Mouse (Mus musculus) megakaryocyte progenitor cell, adult 5-6 weeks (primary cell): ENCODE measurements around the gene Peak1. TPM values are rescaled to one million over a fixed set of nuclear protein-coding genes. Genes with fewer than 3 reads are reported as not detected.

Experiments used
- ATAC-seq: replicated peaks from 2 replicates; pipeline ENCODE4 v1.8.0; 2016; ENCODE audit warnings: mild to moderate bottlenecking, moderate TSS enrichment, inconsistent platforms; ENCODE audit not compliant: poor library complexity
- total RNA-seq, 2 experiments: library from RNA; stranded (forward) in 1 of 2; stranded (reverse) in 1 of 2; fragments of 157-497, 149-512 nt in 1 of 2; fragments of 200-1000 nt in 1 of 2; gene quantifications; 2 replicates each; pipeline versions ENCODE4 v1.2.3 to v1.2.4; 2015 to 2017

Peak1 gene
- total RNA-seq, 2 experiments from 2014 or later: 6.7 to 17.3 TPM

DNA sequence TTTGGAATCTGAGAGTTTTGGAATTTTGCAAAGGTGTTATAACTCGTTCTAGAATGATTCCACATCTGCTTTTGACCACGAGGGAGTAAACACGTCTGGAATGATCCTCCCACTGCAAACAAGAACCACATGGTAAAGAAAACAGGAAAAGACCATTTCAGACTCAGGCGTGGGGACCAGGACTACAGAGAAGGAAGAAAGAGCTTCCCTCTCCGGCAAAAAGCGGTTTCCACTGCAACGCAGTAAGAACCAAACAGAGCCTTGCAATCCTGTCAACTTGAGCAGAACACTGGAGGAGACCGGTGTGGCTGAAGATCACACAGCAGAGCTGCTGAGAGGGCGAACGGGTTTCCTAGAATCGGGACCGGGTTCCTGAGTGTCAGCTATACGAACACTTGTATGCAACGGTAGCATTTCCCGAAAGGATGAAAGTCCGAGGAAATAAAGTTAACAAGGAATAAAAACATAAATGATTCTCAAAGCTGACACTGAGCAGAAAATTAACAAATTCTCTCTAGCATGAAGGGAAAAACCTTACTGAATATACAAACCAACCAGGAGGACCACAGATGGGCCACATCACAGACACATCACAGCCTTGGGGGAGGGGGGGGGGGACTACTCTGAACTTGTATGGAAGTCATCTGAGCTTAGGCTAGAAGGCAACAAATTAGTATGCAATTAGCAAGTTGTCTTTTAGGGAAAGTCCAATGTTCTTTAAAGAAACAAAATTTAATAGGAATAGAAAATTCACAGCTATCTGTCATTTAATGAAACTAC, 93.1 kb downstream of the Peak1 start:
- no peak for ATAC-seq

DNA sequence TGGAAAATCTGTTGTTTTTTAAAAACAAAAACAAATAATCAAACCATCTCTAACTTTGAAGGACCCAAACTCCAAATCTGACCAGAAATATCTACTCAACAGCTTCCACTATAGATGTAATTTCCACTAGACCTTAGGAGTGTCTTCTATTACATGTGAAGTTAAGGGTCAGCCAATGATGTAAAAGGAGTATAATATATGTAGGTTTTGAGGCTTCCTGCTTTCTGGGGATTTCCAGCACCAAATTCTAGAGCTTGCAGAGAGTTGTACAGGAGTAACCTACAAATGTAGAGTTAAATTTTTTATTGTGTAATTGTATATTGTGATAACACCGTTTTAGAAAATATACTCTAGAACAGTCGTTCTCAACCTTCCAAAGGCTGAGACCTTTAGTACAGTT, 96.6 kb downstream of the Peak1 start:
- ATAC-seq: no peak

DNA sequence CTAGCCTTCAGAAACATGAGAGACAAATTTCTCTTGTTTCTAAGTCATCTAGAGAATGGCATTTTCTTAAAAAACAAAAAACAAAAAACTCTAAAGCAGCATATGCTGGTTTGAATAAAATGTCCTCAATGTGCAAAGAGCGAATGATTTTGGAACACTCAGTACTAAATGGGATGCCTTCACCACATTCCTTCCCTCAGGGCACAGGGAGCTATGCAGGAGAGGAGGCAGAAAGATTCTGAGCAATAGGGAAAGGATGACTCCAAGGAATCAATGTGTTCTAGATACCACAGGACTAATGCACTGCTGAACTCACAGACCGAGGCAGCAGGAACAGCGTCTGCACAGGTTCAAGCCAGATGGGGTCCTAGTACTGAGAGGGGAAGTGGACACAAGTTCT, 103.5 kb downstream of the Peak1 start:
- ATAC-seq: no peak

DNA sequence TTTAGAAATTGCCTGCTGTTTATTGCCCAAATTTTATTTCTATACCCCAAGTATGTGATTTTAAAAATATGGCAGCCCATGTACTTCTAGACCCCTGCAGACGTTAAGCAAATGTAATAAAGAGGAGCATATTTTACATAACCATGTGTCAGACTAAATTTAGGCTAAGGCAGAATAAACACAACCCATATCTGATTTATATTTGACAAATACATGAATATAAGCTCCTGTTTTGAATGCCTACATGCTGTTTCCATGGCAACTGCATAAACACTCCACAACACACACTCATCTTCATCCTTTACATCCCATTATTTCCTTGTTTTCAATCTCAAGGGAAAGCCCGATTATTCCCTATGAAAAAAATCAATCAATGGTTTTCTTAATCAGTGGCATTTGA, 108.8 kb downstream of the Peak1 start:
- no peak for ATAC-seq

DNA sequence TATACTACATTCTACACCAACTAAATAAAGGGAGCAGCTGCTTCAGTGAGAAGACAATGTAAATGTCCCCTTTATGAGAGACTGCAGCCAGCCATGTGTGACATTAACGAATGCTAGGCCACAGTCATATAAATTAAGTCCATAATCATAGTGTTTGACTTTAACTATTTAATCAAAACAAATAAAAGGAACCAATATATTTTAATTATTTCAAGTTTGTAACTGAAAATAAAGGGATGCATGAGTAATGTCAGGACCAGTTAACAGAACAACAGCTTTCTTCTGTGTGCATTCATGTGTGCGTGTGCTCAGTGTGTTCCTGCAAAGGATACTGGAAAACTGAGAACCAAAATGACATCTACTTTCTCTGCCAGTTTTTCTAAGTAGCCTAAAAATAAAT, 113.3 kb downstream of the Peak1 start:
- no peak for ATAC-seq

DNA sequence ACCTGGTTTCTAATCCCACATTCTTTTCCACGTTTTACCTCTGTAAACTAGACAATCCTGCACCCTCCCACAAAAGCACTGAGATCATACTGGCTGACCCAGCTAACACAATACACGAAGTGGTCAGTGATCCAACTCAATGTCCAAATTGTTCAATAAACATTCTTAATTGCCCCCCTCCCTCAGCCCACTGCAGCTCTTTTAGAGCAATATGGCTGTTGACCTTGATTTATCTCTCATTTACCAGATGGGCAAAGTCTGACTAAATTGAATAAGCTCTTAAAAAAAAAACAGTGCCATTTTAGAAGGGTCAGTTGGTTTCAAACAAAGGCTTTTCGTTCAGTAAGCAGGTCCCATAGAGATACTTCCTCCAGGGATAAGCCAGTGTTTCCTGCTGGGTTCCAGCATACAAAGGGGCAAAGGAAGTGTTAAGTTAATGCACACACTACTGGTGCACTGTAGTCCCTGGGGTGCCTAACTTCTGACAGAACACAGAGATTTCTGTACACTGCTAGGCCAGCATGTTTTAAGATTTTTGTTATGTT, 114.9 kb downstream of the Peak1 start:
- ATAC-seq: no peak

DNA sequence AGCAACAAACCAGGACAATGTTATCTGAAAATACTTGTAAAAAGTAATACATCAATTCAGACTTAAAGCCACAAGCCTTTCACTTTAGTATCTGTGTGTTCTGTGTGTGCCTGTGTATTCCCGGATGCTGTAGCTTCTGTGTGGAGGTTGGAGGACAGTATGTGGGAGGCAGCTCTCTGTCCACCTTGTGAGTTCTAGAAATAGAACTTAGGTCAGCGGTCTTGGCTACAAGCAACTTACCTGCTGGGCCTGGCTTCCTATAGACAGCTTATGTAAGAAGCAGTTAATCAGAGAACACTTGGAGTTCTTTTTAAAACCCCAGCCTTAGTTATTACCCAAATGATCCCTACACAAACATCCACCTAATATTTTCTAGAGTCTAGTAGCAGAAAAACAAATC, 127.8 kb downstream of the Peak1 start:
- no peak for ATAC-seq

DNA sequence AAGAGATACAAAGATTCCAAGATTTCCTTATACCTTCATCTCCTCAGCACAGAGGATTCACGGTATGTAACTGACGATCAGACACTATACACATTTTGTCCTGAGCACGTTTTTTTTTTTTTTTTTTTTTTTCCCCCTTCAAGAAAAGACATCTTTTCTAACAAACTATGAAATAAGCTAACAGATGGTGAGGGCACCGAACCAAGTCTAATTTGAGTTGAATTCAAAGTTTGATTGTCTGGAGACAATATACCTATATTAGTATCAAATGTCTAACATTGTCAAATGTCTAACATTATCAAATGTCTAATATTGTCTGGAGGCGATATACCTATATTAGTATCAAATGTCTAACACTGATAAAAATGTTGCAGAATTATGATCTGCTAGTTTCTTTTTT, 135.4 kb downstream of the Peak1 start:
- no peak for ATAC-seq

DNA sequence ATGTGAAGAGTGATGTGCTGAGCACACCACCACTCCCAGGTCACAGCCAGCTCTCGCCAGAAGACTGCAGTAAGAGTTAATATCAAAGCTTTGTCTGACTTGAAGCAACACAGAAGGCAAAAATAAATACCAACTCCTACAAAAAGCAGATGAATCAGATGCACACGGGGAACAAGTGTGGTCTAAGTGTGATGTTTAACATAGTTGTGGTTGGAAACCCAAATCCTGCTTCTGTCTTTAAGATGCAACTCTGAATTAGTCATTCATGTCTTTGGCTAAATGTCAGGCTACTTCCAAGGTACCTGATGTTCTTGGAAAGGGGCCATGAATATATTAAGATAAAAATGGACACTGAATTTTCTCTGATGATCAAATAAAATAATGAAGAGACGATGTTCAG, 144.3 kb downstream of the Peak1 start:
- no peak for ATAC-seq

DNA sequence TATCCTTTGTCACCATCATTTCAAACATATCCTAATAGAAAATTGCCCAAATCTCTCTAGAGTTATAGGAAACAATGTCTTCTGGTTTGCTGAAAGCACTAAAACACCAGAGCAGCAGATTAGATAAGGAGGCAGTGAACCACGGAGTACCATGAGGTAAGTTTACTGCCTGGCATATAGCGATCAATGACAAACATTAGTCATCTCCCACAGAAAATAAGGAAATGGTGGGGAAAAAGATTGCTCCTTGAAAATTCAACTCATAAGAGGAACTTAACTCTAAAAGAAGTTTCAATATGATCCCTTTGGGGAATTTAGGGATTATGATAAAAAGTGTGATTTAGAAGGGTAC, 145.6 kb downstream of the Peak1 start:
- no peak for ATAC-seq

DNA sequence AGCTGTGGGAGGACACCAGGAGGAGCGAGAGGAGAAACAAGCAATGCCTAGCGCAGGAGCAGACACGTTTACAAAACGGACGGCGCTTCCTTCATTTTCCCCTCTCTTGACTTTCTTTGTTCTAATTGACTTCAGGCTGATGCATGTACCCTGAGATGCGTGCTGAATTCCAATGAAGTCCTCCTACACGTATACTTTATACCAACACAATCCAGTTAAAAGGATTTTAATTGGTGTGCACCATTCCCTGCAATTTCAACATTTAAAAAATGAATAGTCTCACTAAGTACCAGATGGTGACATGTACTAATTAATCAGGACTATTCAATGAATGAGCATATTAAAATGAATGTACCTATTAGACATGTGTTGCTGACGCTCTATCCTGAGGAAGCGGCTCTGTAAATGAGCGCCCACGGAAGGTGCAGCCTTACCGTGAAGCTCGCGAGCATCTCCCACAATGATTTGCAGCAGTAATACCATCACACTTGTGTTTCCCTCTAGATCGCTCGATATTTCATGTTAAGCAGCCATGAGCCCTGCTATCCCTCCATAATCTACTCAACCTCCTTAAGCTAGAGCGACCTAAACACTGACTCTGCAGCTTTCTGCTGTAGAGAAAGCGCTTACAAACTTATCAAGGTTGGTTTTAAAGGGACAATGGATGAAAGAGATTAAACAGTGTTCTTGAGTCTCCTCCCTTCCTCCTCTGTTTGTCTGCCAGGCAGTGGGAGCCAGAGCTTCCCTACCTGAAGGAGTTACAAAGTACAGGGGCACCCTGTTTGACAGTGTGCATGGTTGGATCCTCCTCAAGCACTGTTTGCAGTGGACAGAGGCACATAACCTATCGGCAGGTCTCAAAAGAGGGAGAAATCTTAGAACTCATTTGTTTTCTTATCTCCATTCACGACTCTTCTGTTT, 146.3 kb downstream of the Peak1 start:
- ATAC-seq: no peak

DNA sequence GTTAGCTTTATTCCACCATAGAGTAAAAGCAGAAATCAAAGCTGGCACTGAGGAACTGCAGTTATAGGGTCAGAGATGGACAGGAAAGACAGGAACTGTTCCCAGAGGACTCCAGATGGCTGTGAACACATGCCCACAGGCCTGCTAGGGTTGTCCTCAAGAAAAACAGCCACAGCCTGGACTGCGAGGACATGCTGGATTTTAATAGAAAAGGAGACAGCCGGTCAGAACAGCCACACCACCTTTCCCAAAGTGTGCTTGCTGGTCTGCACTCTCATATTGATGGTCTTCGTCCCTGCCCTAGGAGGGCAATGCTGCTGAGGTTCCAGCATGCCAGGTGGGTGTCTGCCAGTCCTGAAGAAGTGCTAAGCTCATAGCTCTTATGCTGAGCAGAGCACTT, 148.8 kb downstream of the Peak1 start:
- ATAC-seq: no peak

DNA sequence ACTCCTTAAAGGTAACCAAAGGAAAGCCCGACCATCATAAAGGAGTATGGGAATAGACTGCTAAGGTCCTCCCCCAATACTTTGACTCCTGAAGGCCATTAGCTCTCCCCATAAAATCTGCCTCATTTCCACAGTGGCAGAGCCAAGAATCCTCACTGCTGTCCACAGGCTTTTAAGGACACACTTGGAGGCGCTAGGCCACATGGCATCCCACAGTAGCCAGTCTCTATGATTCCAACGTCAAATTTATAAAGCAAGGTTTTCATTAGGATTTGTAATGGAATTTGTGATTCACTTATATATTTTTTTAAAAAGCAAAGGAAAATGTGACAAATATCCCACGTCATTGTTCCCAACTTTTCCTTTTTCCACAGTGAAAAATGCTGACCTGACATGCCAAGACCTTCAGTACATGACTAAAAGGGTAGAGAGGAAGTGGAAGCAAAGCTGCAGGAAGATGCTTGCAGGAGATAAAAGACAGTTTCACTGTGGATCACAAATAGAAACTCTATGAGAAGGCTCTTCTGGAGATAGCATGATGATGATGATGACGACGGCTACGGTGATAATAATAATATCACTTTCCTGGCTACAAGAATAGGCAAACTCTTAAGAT, 151.6 kb downstream of the Peak1 start:
- 0 out of 2 replicates have a peak, but pooled peaks have one; percentile 21 for ATAC-seq

DNA sequence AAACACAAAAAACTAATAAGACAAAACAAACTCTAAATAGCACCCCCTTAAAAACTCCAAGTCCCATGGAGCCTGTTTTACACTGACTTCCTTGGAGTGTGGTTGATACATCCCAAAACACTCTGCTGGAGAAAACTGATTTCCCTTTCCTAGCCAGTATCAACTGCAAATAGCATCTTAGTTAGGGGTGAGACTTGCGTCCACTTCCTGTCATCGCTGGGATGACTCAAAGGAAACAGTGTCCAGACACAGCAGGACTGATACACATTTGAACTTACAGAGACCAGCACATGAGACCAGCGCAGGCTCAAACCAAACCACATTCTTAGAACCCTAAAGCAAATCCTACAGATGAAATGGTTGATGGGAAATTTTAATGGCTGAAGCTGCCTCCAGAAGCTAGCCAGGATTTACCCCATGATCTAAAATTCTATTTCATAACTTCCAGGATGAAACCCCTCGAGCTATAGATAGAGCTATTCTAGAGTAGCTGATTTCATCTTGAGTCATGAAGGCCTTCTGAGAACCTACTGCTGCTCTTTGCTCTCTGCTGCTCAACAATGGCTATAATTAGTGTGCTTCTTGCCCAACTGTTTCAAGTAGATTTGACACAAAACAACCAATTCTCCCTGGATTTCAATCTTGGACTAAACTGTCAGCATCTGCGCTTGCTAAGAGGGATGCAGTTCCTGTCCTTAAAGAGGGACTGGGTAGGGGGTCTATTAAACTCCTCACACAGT, 152.2 kb downstream of the Peak1 start:
- 0 out of 2 replicates have a peak, but pooled peaks have one; percentile 15 for ATAC-seq

DNA sequence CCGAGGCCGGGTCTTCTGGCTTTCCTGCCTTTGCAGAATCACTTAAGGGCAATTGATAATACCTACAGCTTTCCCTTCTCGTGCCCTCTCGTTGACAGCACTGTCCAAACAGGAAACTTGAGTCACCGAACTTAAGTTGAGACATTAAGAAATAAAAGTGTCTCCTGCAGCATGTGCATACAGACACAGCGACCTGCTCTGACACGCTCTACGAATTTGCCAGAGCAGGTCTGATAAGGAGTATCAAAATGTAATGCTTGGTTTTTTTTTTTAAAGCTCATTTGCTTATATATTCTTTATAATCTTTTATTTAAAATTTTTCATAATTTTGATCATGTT, 152.9 kb downstream of the Peak1 start:
- peak; percentile 20; the same call in 1 of the 2 replicates for ATAC-seq

DNA sequence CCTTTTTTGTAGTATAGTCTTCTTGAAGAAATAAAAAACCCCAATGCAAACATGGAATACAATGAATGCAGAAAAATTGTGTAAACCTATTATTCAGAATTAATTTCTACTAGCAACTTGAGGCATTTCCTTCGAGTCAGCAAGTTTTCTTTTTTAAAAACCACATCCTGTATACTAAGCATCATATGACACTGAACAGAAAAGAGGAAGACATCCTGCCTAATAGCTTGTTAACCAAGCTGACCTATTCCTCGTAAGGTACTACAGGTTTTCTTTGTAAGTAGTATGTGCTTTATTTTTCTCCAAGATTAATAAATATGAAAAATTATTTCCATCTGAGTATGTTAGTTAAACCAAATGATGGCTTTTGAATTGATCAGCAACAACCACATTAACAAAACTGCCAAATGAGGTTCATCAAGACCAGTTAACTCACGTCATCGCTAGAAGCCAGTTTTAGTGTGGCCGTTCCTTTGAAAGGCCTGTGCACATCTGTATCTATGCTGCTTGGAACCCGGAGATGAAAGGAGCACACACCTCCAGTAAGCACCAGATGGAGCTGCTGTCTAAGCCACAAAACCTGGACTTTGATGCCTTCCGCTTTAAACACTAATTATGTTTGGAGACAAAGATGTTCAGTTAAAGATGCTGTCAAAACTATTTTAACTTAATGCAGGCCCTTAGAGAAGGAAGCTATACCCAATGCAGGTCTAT, 153.4 kb downstream of the Peak1 start:
- peak; percentile 64 for ATAC-seq

DNA sequence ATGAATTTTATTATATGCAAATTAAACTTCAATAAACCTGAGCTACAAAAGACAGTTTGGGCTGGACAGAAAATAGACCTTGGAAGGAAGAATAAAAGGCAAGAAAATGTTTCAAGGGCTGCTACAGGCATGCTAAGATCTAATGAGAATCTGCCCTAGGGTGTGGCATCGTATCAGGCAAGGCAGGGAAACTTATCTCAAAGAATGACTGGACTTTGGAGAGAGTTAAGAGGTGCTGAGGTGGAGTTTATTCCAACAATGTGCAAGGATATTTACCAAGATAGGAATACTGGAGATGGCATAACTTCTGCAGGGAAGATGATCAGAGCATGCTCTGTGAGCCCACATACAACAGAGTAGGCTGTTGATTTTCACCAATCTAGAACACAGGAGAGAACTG, 154.8 kb downstream of the Peak1 start:
- ATAC-seq: no peak

DNA sequence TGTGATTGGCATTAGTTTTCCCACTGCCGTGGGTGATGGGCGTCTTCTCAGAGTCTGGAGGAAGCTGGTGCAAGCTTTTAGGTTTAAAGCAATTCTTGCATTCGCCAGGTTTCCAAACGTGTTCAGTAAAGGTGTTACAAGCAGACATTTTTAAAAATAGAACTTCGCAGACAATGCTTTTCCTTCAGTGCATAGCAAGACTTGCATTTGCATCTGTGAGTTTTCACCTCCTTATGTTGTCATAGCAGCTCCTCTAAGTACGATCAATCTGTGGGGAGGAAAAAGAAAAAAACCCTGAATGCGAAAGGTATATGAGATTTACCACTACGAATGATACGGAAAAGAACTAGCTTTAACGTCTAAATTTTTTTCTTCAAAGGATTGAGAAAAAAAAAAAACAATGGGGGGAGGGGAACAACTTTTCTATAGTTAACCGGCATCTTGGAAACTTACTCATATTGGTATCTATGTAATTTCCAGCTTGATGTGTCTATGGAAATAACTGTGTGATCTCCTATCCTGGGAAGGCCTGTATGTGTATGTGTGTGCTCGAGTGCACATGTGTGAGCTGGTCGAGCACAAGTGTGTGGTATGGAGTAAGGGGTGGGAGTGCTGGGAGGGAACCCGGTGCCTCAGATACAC, 157.3 kb downstream of the Peak1 start:
- ATAC-seq: no peak

DNA sequence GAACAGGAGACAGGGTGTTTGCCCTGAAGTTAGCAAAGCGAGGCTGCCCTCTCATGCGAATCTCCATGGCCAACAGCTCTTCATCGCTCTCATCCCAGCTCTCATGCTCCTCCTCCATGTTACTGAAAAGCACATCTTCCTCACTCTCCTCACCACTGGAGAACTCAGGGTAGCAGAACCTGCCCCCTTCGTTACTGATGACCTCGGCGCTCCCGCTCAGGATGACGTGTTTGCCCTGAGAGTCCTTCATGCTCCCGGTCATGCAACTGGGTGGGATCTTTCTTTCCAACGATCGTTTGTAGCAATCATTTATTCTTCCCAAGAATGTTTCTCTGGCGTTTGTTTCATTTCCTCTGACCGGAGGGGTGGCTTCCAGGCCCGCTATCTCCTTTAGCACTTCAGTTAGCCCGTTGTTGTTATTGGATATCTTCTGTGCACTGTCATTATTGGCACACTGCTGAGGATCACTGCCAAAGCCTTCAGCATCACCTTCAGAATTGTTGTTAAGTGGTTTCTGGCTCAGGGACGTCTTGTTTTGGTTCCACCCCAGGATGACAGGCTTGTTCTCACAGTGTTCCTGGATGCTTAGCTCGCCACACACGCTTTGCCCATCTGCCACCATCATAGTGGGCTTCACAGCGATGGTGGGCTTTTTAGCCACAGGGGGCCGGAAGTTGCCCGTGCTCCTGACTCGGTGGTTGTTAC, 157.9 kb downstream of the Peak1 start:
- no peak for ATAC-seq
